Mouse (Mus musculus) neutrophil, adult 5-6 weeks (primary cell): ENCODE data around the gene Adcy5. TPM values are rescaled to one million over a fixed set of nuclear protein-coding genes. Genes with fewer than 3 reads are reported as not detected.

Experiments
- total RNA-seq: library from RNA; stranded (forward); fragments of 200-1000 nt; gene quantifications from 2 replicates; pipeline ENCODE4 v1.2.3, GENCODE M21; 2017

Gene Adcy5
- total RNA-seq, 1 experiment from 2014 or later = 0.12 TPM

Other genes starting within 250 kb of the Adcy5 start
- gene Hacd2, start 132.4 kb upstream of the Adcy5 start, total RNA-seq = 7.1 and 9.5 TPM in 2 replicates
- 12.3 and 15.1 TPM in 2 replicates for gene Sec22a, start 209.0 kb downstream of the Adcy5 start, total RNA-seq